Mouse (Mus musculus): ENCODE results near the gene Gucy2g.

DNA sequence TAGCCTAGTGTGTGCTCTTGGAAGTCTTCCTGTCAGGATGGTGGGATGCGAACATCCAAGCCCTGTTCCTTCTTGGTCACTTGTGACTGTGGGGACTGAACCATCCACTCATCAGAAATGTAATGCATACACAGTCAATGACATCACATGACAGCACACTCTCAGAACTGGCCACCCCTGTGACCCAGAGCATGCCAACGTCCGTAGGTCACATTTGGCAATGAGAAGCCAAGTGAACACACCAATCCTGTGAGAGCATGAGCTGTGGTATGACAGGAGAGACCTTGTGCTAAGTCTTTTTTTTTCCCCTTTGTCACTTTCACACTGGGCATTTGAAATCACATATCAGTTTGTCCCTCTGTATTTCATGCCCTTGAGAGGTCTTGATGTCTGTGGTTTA lies 45.5 kb downstream of the Gucy2g start:
- no peak for TF ChIP-seq CTCF (IDR thresholded peaks at IDR 0.05; ENCODE audit: low read depth)
- TF ChIP-seq EP300 (IDR thresholded peaks at IDR 0.05; ENCODE audit: low read depth): no peak; the same call in 1 of the 2 replicates
